Mouse (Mus musculus): ENCODE results near the gene Rgs1. TPM values are rescaled to one million over a fixed set of nuclear protein-coding genes. Genes with fewer than 3 reads are reported as not detected.

The Rgs1 gene
- 2.7 TPM for polyA plus RNA-seq (2014; fragmentation: Illumina TruSeq; extraction: RNeasy Lipid Tissue Mini Kit (QIAGEN cat#74804); ENCODE audit: low read depth, low replicate concordance)

DNA sequence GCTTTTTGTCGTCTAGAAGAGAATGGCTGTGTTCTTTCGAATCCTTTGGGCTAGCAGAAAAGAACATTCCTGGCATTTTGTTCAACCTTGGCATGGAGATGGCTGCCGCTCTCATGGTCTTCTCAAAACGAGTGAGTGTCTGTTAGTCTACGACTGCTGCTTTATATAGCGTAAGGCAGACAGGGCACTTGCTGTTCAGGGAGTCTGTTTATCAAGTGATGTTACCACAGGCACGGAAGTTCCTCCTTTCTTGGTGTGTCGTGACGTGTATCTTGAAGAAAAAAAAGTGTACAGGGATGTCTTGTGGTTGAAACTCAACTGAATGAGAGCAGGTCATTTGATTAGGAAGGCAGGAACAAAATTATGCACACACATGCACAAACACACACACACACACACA is at the start of gene Rgs1:
Gene Rgs1, minus strand, starts transcription at position 320 of the 400 bp plus-strand sequence.

Other genes with a start within 250 kb of the Rgs1 start
- 31.2 TPM for gene Rgs2, start 245.1 kb downstream of the Rgs1 start, polyA plus RNA-seq (2014; fragmentation: Illumina TruSeq; extraction: RNeasy Lipid Tissue Mini Kit (QIAGEN cat#74804); ENCODE audit: low read depth, low replicate concordance)
- gene Rgs13, start 71.9 kb downstream of the Rgs1 start, polyA plus RNA-seq (2014; fragmentation: Illumina TruSeq; extraction: RNeasy Lipid Tissue Mini Kit (QIAGEN cat#74804); ENCODE audit: low read depth, low replicate concordance): 0.46 TPM